8 mouse cellular contexts compared by ENCODE assay signal in the genomic region with DNA sequence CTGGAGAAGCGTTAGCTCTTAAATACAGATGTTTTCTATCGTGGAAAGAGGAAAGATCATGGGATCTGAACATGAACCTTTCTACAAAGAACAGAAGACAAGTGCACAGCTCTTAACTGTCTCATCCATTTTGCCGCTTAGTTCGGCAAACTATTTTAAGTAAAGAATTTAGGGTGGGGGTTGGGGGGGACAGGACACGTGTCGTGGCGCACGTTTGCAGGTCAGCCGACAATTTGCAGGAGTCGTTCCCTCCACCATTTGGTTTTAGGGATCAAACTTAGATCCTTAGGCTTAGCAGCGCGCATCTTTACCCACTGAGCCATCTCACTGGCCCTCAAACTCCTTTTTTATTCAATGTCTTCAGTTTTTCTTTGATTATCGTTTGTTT. TPM values are rescaled to one million over a fixed set of nuclear protein-coding genes. Genes with fewer than 3 reads are reported as not detected.
DNase-seq lines count a peak whose midpoint lies in the region; ATAC-seq and TF ChIP-seq lines count a peak whose summit lies in the region.

No protein-coding gene starts in this region.

- peak overlapping the region; percentile 63 for H3K4me2 ChIP-seq in heart, embryonic 11.5 days
- peak overlapping the region; percentile 88 for H3K4me2 ChIP-seq in forebrain, embryonic 16.5 days (ENCODE audit: low read length)
- H3K4me2 ChIP-seq in liver, embryonic 15.5 days, result peak overlapping the region; percentile 92

- TF ChIP-seq CTCF in E14TG2a.4 (conservative IDR thresholded peaks at IDR 0.05; ENCODE audit: low read length), result no peak

- peak overlapping the region; percentile 98 for H3K9ac ChIP-seq in heart, embryonic 11.5 days (ENCODE audit: low read depth, low read length)
- H3K9ac ChIP-seq in forebrain, embryonic 16.5 days (replicated peaks; ENCODE audit: low read depth, low read length), result peak overlapping the region; percentile 97
- H3K9ac ChIP-seq in liver, embryonic 15.5 days, result peak overlapping the region; percentile 87

- no peak for ATAC-seq in heart, embryonic 11.5 days (replicated peaks; ENCODE audit: insufficient number of reproducible peaks, low FRiP score, low TSS enrichment)
- no peak for ATAC-seq in forebrain, embryonic 16.5 days
- no peak for ATAC-seq in liver, embryonic 15.5 days (ENCODE audit: insufficient read depth)
- no peak for ATAC-seq in activated CD4-positive, CD25-positive, alpha-beta regulatory T cell, adult 4 months
- no peak for ATAC-seq in monocyte, adult 5-6 weeks (replicated peaks; ENCODE audit: insufficient number of reproducible peaks, low FRiP score, low TSS enrichment, poor library complexity, severe bottlenecking)

- H3K4me1 ChIP-seq in heart, embryonic 11.5 days (ENCODE audit: control insufficient read depth, insufficient read depth, low read length), result peaks cover 36% of the 10 kb centered on the region
- peaks cover 61% of the 10 kb centered on the region for H3K4me1 ChIP-seq in E14TG2a.4 (replicated peaks; ENCODE audit: low read depth, low read length)
- peaks cover 46% of the 10 kb centered on the region for H3K4me1 ChIP-seq in forebrain, embryonic 16.5 days (replicated peaks; ENCODE audit: control insufficient read depth, insufficient read depth, low read length)
- peaks cover 56% of the 10 kb centered on the region for H3K4me1 ChIP-seq in liver, embryonic 15.5 days (replicated peaks)

- H3K36me3 ChIP-seq in heart, embryonic 11.5 days (ENCODE audit: control insufficient read depth, insufficient read depth, low read length), result no peaks in the 10 kb centered on the region
- peaks cover 3% of the 10 kb centered on the region; the same call in 1 of the 2 replicates for H3K36me3 ChIP-seq in E14TG2a.4 (ENCODE audit: insufficient read depth, low read length)
- H3K36me3 ChIP-seq in forebrain, embryonic 16.5 days (ENCODE audit: control insufficient read depth, insufficient read depth), result no peaks in the 10 kb centered on the region
- no peaks in the 10 kb centered on the region for H3K36me3 ChIP-seq in liver, embryonic 15.5 days (replicated peaks)

- intact Hi-C loops in heart, postnatal 25 days (cut with DNase I), result loop anchor here (2.0 to 5.0 kb wide), 2 partner anchors 36 to 73 kb away; no protein-coding TSS in a partner anchor

- H3K9me3 ChIP-seq in heart, embryonic 11.5 days (replicated peaks; ENCODE audit: control insufficient read depth, low read length), result no peaks in the 10 kb centered on the region
- H3K9me3 ChIP-seq in E14TG2a.4 (ENCODE audit: low read length), result no peaks in the 10 kb centered on the region
- H3K9me3 ChIP-seq in forebrain, embryonic 16.5 days (ENCODE audit: control insufficient read depth, low read length), result no peaks in the 10 kb centered on the region
- no peaks in the 10 kb centered on the region for H3K9me3 ChIP-seq in liver, embryonic 15.5 days (replicated peaks)

- peak overlapping the region; percentile 100 for H3K27ac ChIP-seq in heart, embryonic 11.5 days (ENCODE audit: low read depth, low read length)
- peak overlapping the region; percentile 41; the same call in 1 of the 2 replicates for H3K27ac ChIP-seq in forebrain, embryonic 16.5 days (ENCODE audit: low read length)
- H3K27ac ChIP-seq in liver, embryonic 15.5 days (replicated peaks), result peak overlapping the region; percentile 94

- peak overlapping the region; percentile 94 for H3K4me3 ChIP-seq in heart, embryonic 11.5 days (ENCODE audit: low read depth, low read length)
- peak overlapping the region; percentile 88 for H3K4me3 ChIP-seq in E14TG2a.4 (replicated peaks; ENCODE audit: low read length)
- H3K4me3 ChIP-seq in forebrain, embryonic 16.5 days (replicated peaks; ENCODE audit: low read length), result peak overlapping the region; percentile 95
- peak overlapping the region; percentile 87 for H3K4me3 ChIP-seq in liver, embryonic 15.5 days (replicated peaks)

- no peaks in the 10 kb centered on the region for H3K27me3 ChIP-seq in heart, embryonic 11.5 days (ENCODE audit: control insufficient read depth, insufficient read depth, low read length)
- peaks cover 8% of the 10 kb centered on the region for H3K27me3 ChIP-seq in E14TG2a.4 (ENCODE audit: insufficient read depth, low read length)
- no peaks in the 10 kb centered on the region for H3K27me3 ChIP-seq in forebrain, embryonic 16.5 days (replicated peaks; ENCODE audit: control insufficient read depth, insufficient read depth, low read length)
- H3K27me3 ChIP-seq in liver, embryonic 15.5 days, result no peaks in the 10 kb centered on the region

- WGBS in heart, embryonic 11.5 days (ENCODE audit: insufficient replicate concordance), result 1% methylated on average over 13 of the region's 13 CpGs
- WGBS in forebrain, embryonic 16.5 days, result 5% methylated on average over 13 of the region's 13 CpGs
- WGBS in liver, embryonic 15.5 days (ENCODE audit: insufficient replicate concordance), result 1% methylated on average over 13 of the region's 13 CpGs

- DNase-seq in heart, postnatal 25 days (ENCODE audit: low spot score), result no peak
- DNase-seq in kidney, adult 11 months, result no peak

RNA-seq across cellular contexts. Expression of a gene that starts 0.6 kb away (rescaled TPM):
- polyA plus RNA-seq in heart, embryonic 11.5 days (2014; fragmentation: Nextera tagmentation; extraction: Ambion mirVana), result 5.1 and 8.1 TPM in 2 replicates
- 10 to 100 TPM; 23.2 to 28.0 TPM for total RNA-seq in heart, postnatal 25 days (2021)
- 7.7 and 8.0 TPM in 2 replicates for polyA plus RNA-seq in forebrain, embryonic 16.5 days (2015; fragmentation: Nextera tagmentation; extraction: Ambion mirVana)
- polyA plus RNA-seq in liver, embryonic 15.5 days (2015; fragmentation: Nextera tagmentation; extraction: Ambion mirVana), result 1.6 and 2.0 TPM in 2 replicates
- 1 to 10 TPM; 1.8 to 2.3 TPM for polyA plus RNA-seq in activated CD4-positive, CD25-positive, alpha-beta regulatory T cell, adult 4 months (2017; shearing (Covaris generic))
- total RNA-seq in monocyte, adult 5-6 weeks (2017), result 3.3 to 5.2 TPM (median 4.8 TPM) in 3 replicates

Comparison
In these comparisons a context has a peak if more than half of its experiments do, and no peak if none do; other contexts are left out.
1. H3K27ac ChIP-seq: peak in every context shown above with its lines; median percentile 100 in heart, embryonic 11.5 days; 94 in liver, embryonic 15.5 days; 41 in forebrain, embryonic 16.5 days.